Mouse (Mus musculus): ENCODE measurements at regions not wholly inside any gene's neighbourhood (a gene's known extent, or its start where the extent isn't known, plus 50 kb on each side); places are given as distances from the start of the nearest gene placed in this dataset.

DNA sequence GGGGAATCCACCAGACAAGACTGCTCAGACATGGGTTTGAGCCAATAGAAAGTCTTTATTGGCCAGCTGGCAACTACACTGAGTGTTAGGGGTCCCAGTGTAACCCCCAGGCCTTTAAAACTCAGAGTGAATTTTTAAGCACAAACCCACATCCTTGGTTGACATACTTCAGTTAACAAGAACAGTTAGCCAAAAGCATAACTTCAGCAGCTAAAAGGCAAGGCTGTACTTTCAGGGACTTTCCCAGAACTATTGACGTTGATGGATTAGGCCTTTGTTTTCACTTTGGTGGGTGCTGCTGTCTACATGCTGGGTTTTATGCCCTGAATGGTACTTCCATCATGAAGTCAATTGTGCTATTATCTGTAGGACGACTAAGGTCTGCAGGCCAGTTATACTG lies 59.6 kb upstream of the Spin1 start:
- Histone ChIP-seq H3K9me3 (ENCODE audit: low read length) (no peaks in the 10 kb centered on the region), H3K27ac (ENCODE audit: low read depth, low read length) (no peak overlapping the region), H3K36me3 (ENCODE audit: insufficient read depth, low read length) (no peaks in the 10 kb centered on the region), H3K4me3 (ENCODE audit: low read depth, low read length) (no peak overlapping the region), H3K4me2 (ENCODE audit: low read depth, low read length, poor library complexity, severe bottlenecking) (no peak overlapping the region), H3K27me3 (ENCODE audit: insufficient read depth, low read length) (no peaks in the 10 kb centered on the region), H3K9ac (replicated peaks; ENCODE audit: low read length, poor library complexity, severe bottlenecking) (no peak overlapping the region), H3K4me1 (ENCODE audit: insufficient read depth, low read length) (no peaks in the 10 kb centered on the region)
- WGBS: 62% methylated on average over 2 of the region's 2 CpGs
- no peak for TF ChIP-seq CTCF (IDR thresholded peaks at IDR 0.05)
- ATAC-seq (ENCODE audit: low FRiP score): no peak
- DNase-seq (ENCODE audit: low spot score): no peak

DNA sequence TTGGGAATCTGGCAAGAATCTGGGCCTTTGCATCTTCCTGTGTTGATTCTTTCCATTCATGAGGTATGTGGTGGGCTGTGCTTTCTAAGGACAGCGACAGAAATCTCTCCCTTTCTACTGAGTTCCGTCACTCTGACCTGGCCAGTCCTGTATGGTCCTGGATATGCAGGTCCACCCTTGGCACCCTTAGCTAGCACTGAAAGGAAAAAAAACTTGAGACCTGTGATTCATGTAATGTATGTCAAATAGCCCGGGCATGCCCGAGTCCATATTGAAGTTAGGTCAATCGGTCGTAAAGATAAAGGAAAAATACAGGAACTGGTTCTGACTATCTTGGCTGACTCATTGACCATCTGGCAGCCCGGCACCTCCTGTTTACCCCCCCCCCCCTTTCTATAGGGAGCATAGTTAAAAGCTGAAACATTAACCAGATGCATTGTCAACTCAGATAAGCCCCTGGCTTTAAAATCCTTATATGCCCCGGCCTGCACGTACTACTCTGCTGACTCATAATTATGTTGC lies 57.7 kb upstream of the Spin1 start:
- Histone ChIP-seq H3K27me3 (ENCODE audit: insufficient read depth, low read length) (no peaks in the 10 kb centered on the region), H3K4me3 (ENCODE audit: low read depth, low read length) (no peak overlapping the region), H3K9me3 (ENCODE audit: low read length) (no peaks in the 10 kb centered on the region), H3K36me3 (ENCODE audit: insufficient read depth, low read length) (no peaks in the 10 kb centered on the region), H3K9ac (replicated peaks; ENCODE audit: low read length, poor library complexity, severe bottlenecking) (no peak overlapping the region), H3K4me2 (ENCODE audit: low read depth, low read length, poor library complexity, severe bottlenecking) (no peak overlapping the region), H3K4me1 (ENCODE audit: insufficient read depth, low read length) (no peaks in the 10 kb centered on the region), H3K27ac (ENCODE audit: low read depth, low read length) (no peak overlapping the region)
- no peak for TF ChIP-seq CTCF (IDR thresholded peaks at IDR 0.05)
- ATAC-seq (ENCODE audit: low FRiP score): no peak
- WGBS: 94% methylated on average over 9 of the region's 9 CpGs
- no peak for DNase-seq (ENCODE audit: low spot score)
